Mouse (Mus musculus) lung, adult 2 months (tissue): ENCODE measurements at regions not wholly inside any gene's neighbourhood (a gene's known extent, or its start where the extent isn't known, plus 50 kb on each side); places are given as distances from the start of the nearest gene placed in this dataset.

ENCODE experiments used
- CTCF ChIP-seq: fragments of 200-500 bp; IDR thresholded peaks from 2 replicates; pipeline ENCODE4 v1.5.1; 2011; ENCODE audit warnings: mild to moderate bottlenecking, low read length, control low read depth; ENCODE audit not compliant: insufficient read depth
- POLR2A ChIP-seq: fragments of 200-500 bp; IDR thresholded peaks from 2 replicates; pipeline ENCODE4 v1.6.1; 2011; ENCODE audit warnings: low read depth, mild to moderate bottlenecking, control low read depth, low read length, borderline replicate concordance; ENCODE audit errors: extremely low read depth

- no peak for TF ChIP-seq CTCF
- TF ChIP-seq POLR2A, result no peak
Observed at GRCm38 (mm10) chr2:128365004-128365403, 226.0 kb upstream of the Spdye4c start.
